Mouse (Mus musculus) liver, embryonic 12.5 days (tissue): Measurements from ENCODE around the gene Kcnh4. TPM values are rescaled to one million over a fixed set of nuclear protein-coding genes. Genes with fewer than 3 reads are reported as not detected.
A peak's percentile ranks its signal among the peaks of the same experiment; 100 is the strongest.

Source experiments
- ATAC-seq: fragments of 200-750 bp; cut with Nextera tagmentation; 2 replicates; pipeline ENCODE4 v1.8.0; 2017; ENCODE audit warnings: moderate number of reproducible peaks, mild to moderate bottlenecking, moderate library complexity
- H3K27ac ChIP-seq: fragments of 300-500 bp; sonication (generic); 2 replicates; pipeline ENCODE4 v1.5.1; 2016; ENCODE audit warnings: mild to moderate bottlenecking
- H3K27me3 ChIP-seq: fragments of 300-500 bp; sonication (generic); replicated peaks from 2 replicates; pipeline ENCODE4 v1.6.1; 2016; ENCODE audit warnings: mild to moderate bottlenecking, moderate library complexity
- H3K36me3 ChIP-seq: fragments of 300-500 bp; sonication (generic); 2 replicates; pipeline ENCODE4 v1.6.1; 2016; ENCODE audit warnings: mild to moderate bottlenecking, moderate library complexity
- H3K4me1 ChIP-seq: fragments of 300-500 bp; sonication (generic); 2 replicates; pipeline ENCODE4 v1.6.1; 2016
- H3K4me2 ChIP-seq: fragments of 300-500 bp; sonication (generic); 2 replicates; pipeline ENCODE4 v1.6.1; 2016; ENCODE audit warnings: mild to moderate bottlenecking, moderate library complexity
- H3K4me3 ChIP-seq: fragments of 300-500 bp; sonication (generic); 2 replicates; pipeline ENCODE4 v1.5.1; 2016; ENCODE audit warnings: mild to moderate bottlenecking, moderate library complexity
- H3K9ac ChIP-seq: fragments of 300-500 bp; sonication (generic); 2 replicates; pipeline ENCODE4 v1.6.1; 2016; ENCODE audit warnings: mild to moderate bottlenecking, moderate library complexity
- H3K9me3 ChIP-seq: fragments of 300-500 bp; sonication (generic); replicated peaks from 2 replicates; pipeline ENCODE4 v1.6.1; 2016; ENCODE audit warnings: mild to moderate bottlenecking, moderate library complexity
- WGBS: fragments of 180-500 bp; shearing (Covaris S2); methylation state at CpG from one replicate; pipeline ENCODE4 v1.1.7; 2016; ENCODE audit not compliant: insufficient replicate concordance; 5-methylcytosine and 5-hydroxymethylcytosine counted together
- polyA plus RNA-seq: library from polyadenylated mRNA; unstranded; fragments of >200 nt; fragmentation: Nextera tagmentation; extraction: Ambion mirVana; gene quantifications from 2 replicates; pipeline ENCODE4 v1.2.1, GENCODE M21; 2016

Gene Kcnh4
- polyA plus RNA-seq, 1 experiment from 2014 or later: not detected

DNA sequence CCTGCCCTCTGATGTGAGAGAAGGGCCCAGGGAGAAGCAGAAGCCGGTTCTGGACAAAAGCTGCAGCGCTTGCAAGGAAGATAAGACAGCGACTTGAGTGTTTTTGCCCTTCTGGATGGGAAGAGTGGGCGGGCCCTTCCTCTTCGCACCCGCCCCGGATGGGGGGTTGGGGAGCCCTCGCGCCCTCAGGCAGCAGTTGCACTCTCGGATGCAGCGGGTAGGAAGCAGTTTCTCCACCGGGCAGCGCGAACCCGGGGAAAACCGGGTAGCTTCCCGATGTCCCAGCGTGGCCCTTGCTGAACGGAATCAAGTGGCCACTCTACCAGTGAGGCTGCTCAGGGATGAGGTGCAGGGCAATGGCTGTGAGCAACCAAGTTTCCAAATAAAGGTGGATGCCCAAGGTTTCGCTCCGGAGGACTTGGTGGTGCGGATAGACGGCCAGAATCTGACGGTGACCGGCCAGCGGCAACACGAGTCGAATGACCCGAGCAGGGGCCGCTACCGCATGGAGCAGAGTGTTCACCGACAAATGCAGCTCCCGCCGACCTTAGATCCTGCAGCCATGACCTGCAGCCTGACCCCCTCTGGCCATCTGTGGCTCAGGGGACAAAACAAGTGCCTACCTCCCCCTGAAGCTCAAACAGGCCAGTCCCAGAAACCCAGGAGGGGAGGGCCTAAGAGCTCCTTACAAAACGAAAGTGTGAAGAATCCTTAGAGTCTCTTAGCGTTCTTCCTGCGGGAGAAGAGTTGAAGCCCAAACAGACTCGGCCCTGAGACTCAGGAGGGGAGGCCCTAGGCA is 45.8 kb downstream of the Kcnh4 start, which contains the start of gene Hspb9:
TSS of gene Hspb9 (plus strand) at position 116 of the 799 bp plus-strand sequence.
- WGBS: 3% methylated on average over 38 of the region's 38 CpGs

DNA sequence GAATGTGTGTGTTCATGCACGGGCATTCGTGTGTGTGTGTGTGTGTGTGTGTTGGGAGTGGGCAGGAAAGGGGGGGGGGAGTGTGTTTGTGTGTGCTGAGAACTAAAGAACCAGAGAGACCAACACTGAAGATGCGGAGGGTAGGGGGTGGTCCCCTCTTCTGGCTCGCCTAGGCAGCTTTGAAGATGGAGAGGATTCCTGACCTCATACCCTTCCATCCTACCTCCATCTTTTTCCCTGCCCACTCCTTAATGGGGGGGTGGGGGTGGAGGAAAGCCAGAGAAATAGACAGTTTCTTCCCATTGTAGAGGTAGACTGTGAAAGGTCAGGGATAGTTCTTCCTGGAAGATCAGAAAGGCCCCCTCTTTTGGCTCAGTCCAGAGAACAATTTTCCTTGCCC is 46.6 kb downstream of the Kcnh4 start:
- H3K4me2 ChIP-seq: peak overlapping the region; percentile 98
- peak overlapping the region; percentile 87 for H3K27ac ChIP-seq
- H3K9me3 ChIP-seq: no peaks in the 10 kb centered on the region
- peak overlapping the region; percentile 66 for H3K9ac ChIP-seq
- peaks cover 65% of the 10 kb centered on the region for H3K36me3 ChIP-seq
- ATAC-seq: no peak
- H3K4me3 ChIP-seq: peak overlapping the region; percentile 53
- H3K4me1 ChIP-seq: peaks cover 47% of the 10 kb centered on the region
- WGBS: 50% methylated on average over 4 of the region's 4 CpGs
- H3K27me3 ChIP-seq: no peaks in the 10 kb centered on the region

More for the DNA sequence above, 45.8 kb downstream of the Kcnh4 start, which contains the start of gene Hspb9:
- H3K9me3 ChIP-seq: no peaks in the 10 kb centered on the region
- H3K27me3 ChIP-seq: no peaks in the 10 kb centered on the region
- H3K9ac ChIP-seq: peak within 1 kb of the TSS; percentile 66
- ATAC-seq: peak; percentile 76
- H3K4me2 ChIP-seq: peak within 1 kb of the TSS; percentile 98
- peaks cover 47% of the 10 kb centered on the region for H3K4me1 ChIP-seq
- peaks cover 65% of the 10 kb centered on the region for H3K36me3 ChIP-seq
- peak within 1 kb of the TSS; percentile 89 for H3K4me3 ChIP-seq
- peak within 1 kb of the TSS; percentile 87 for H3K27ac ChIP-seq

DNA sequence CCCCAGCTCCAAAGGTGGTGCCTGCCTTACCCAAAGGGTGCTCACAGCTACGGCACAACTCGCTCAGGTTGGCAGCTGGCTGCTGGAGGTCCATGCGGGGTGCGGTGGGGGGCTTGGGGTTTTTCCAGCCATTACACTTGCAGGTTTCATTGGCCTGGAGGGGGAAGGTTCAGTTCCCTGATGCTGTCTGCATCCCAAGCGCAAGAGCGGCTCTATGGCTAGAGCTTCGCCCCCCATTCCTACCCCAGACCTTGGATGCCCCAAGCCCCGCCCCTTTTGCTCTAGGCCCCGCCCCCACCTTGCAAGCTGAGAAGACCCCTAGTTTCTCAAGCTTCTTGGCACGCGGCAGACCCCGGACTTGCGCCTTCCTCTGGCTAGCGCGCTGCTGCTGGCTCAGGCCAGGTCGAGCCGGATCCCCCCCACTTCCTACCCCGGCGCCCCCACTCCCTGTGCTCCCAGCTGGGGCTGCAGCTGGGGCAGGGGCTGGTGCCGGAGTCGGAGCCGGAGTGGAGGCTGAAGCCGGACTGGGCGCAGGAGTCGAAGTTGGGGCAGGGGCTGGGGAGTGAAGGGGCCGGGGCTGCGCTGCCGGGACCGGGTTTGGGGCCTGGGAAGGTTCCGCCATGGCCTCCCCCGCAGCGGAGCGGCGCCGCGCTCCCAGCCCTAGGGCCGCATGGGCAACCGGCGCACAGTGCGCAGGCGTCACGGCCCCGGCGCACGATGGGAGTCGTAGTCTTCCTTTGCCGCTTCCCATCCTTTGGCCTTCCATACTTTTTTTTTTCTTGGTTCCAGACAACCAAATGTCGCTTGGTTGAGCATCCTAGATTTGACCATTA is 47.7 kb downstream of the Kcnh4 start, which contains the start of gene Kat2a:
TSS of gene Kat2a (minus strand) at position 683 of the 833 bp plus-strand sequence.
- peak within 1 kb of the TSS; percentile 91 for H3K9ac ChIP-seq
- ATAC-seq: peak; percentile 67
- no peaks in the 10 kb centered on the region for H3K27me3 ChIP-seq
- peak within 1 kb of the TSS; percentile 87 for H3K27ac ChIP-seq
- peaks cover 47% of the 10 kb centered on the region for H3K4me1 ChIP-seq
- H3K36me3 ChIP-seq: peaks cover 65% of the 10 kb centered on the region
- H3K4me3 ChIP-seq: peak within 1 kb of the TSS; percentile 89
- no peaks in the 10 kb centered on the region for H3K9me3 ChIP-seq
- peak within 1 kb of the TSS; percentile 98 for H3K4me2 ChIP-seq
- 3% methylated on average over 48 of the region's 48 CpGs for WGBS

DNA sequence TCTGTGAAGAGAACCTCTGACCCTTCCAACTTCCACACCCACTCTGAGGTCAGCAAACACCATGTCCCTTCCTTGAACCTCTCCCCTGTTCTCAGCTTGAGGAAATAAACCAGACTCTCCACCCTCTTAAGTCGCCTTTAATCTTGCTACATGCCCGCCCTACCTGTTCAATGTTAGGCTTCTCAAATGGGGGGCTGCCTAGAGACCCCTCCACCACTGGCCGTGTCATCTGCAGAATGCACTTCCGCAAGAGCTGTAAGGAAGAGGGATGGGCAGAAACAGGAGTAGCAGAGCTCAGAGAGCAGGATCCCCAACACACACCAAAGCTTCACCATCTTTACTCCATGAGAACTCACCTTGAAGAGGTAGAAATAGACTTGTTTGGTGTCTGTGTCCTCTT is 48.8 kb downstream of the Kcnh4 start:
- Histone ChIP-seq H3K4me3 (no peak overlapping the region), H3K9me3 (no peaks in the 10 kb centered on the region), H3K27ac (no peak overlapping the region), H3K4me2 (no peak overlapping the region), H3K4me1 (peaks cover 47% of the 10 kb centered on the region), H3K27me3 (no peaks in the 10 kb centered on the region), H3K36me3 (peaks cover 65% of the 10 kb centered on the region), H3K9ac (no peak overlapping the region)
- WGBS: 73% methylated on average over 4 of the region's 4 CpGs
- no peak for ATAC-seq

DNA sequence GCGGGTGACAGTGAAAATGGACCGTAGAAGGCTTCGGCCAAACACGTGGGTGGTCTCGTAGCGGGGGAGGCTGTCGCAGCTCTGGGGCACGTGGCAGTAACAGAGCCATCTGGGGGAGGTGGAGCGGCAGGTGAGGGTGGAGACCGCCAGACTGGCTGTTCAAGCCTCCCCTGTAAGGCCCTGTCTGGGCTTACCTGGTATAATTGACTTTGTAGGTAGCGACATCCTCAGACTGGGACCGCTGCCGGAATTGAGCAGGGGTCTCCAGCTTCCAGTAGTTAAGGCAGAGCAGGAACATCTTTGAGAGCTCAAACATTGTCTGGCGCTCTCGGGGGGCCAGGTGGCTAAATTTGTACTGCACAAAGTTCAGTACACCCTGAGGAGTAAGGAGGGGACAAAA is 49.2 kb downstream of the Kcnh4 start:
- no peak for ATAC-seq
- H3K27me3 ChIP-seq: no peaks in the 10 kb centered on the region
- no peak overlapping the region for H3K4me3 ChIP-seq
- no peak overlapping the region for H3K27ac ChIP-seq
- no peaks in the 10 kb centered on the region for H3K9me3 ChIP-seq
- H3K4me2 ChIP-seq: no peak overlapping the region
- no peak overlapping the region for H3K9ac ChIP-seq
- 76% methylated on average over 15 of the region's 15 CpGs for WGBS
- H3K4me1 ChIP-seq: peaks cover 47% of the 10 kb centered on the region
- H3K36me3 ChIP-seq: peaks cover 65% of the 10 kb centered on the region

DNA sequence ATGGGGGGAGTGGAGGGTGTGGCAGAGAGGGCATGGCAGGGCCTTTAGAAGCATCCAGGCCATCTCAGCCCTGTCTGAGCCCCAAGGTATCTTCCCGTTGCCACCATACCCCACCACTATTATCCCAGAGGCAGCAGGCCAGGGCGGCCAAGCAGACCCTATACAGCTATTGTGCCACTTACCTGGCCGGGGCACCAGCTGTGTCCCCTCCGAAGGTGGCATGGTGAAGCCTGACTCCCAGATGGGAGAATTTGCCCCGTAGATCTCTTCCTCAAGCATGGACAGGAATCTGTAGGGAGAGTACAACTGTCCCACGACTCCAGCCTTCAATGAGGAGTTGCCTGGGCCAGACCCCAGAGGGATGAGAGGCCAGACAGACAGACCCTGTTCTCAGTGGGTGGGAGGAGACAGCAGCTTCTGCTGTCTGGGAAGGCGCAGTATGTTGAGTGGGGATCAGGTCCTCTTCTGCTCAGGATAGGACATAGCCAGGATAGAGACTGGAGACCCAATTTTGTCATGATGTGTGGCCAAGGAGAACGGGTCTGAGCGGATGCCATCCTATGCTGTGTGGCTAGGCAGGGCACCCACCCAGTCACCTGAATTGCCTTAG is 50.4 kb downstream of the Kcnh4 start:
- peaks cover 41% of the 10 kb centered on the region for H3K4me1 ChIP-seq
- H3K4me3 ChIP-seq: no peak overlapping the region
- H3K27ac ChIP-seq: no peak overlapping the region
- H3K27me3 ChIP-seq: no peaks in the 10 kb centered on the region
- WGBS: 84% methylated on average over 9 of the region's 9 CpGs
- H3K9me3 ChIP-seq: no peaks in the 10 kb centered on the region
- no peak overlapping the region for H3K9ac ChIP-seq
- no peak overlapping the region for H3K4me2 ChIP-seq
- peaks cover 66% of the 10 kb centered on the region for H3K36me3 ChIP-seq
- no peak for ATAC-seq

DNA sequence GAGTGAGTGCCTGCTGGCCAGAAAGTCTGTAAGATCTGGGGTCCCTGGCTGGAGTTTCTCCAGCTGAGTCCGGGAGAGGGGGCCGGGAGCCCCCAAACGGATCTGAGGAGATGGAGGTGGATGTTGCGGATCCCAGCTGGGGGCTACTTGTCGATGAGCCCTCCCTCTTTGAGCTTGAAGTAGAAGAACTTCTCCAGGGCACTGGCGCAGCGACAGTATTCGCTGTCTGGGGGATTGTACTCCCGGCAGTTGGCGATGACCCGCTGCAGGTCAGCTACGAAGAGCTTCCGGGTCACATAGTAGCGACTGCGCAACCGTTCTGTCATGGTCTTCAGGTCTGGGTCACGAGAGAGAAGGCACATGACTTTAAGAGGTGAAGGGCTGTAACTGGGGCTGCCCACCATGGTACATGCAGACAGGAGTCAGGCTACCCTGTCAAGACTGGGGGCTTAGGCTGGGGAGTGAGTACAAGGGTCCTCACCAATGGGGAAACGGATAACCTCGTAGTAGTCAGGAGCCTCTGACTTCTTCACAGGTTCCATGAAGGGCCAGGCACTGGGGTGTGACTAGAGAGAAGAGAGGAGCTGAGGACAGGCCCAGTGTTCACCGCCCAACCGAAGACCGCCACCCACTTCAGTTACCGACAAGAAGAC is 54.5 kb downstream of the Kcnh4 start:
- no peak for ATAC-seq
- no peak overlapping the region for H3K4me2 ChIP-seq
- no peaks in the 10 kb centered on the region for H3K27me3 ChIP-seq
- 86% methylated on average over 23 of the region's 23 CpGs for WGBS
- peaks cover 35% of the 10 kb centered on the region for H3K4me1 ChIP-seq
- H3K9me3 ChIP-seq: no peaks in the 10 kb centered on the region
- no peak overlapping the region for H3K4me3 ChIP-seq
- no peak overlapping the region for H3K27ac ChIP-seq
- H3K36me3 ChIP-seq: peaks cover 58% of the 10 kb centered on the region
- H3K9ac ChIP-seq: no peak overlapping the region

DNA sequence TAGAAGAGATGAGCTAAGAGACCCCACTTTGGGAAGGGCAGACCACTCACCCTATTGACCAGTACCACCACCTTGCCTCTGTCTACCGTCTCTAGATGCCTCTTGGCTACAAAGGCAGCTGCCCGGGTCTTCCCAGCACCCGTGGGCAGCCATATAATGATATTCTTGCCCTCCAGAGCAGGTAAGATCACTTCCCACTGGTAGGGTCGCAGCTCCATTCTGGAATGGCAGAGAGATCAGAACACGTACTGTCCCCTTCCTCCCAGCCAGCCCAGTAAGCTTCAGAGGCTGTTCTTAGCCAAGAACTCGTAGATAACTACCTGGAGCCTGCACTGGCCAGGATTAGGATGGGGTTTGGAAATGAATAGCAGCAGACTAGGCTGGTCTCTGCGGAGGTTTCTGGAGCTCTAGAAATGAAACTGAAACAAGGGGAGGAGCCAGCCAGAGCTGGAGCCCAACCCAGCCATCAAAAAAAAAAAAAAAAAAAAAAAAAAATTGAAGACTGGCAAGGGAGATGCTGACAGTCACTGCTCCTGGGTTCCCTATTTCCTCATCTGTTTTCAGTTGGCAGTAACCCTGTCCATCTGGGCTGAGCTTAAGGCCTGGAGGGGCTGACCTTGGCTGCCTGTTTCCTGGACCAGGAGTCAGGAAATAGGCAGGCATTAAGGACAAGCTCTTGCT is 55.8 kb downstream of the Kcnh4 start, which contains the start of gene Dhx58:
TSS of gene Dhx58 (minus strand) at position 421 of the 681 bp plus-strand sequence.
- Histone ChIP-seq H3K36me3 (peaks cover 45% of the 10 kb centered on the region), H3K9me3 (no peaks in the 10 kb centered on the region), H3K27ac (no peak within 1 kb of the TSS), H3K4me1 (peaks cover 35% of the 10 kb centered on the region), H3K27me3 (no peaks in the 10 kb centered on the region), H3K9ac (0 out of 2 replicates have a peak within 1 kb of the TSS, but pooled peaks have one; percentile 8), H3K4me2 (peak within 1 kb of the TSS; percentile 57), H3K4me3 (peak within 1 kb of the TSS; percentile 43)
- ATAC-seq: no peak
- 53% methylated on average over 7 of the region's 7 CpGs for WGBS

DNA sequence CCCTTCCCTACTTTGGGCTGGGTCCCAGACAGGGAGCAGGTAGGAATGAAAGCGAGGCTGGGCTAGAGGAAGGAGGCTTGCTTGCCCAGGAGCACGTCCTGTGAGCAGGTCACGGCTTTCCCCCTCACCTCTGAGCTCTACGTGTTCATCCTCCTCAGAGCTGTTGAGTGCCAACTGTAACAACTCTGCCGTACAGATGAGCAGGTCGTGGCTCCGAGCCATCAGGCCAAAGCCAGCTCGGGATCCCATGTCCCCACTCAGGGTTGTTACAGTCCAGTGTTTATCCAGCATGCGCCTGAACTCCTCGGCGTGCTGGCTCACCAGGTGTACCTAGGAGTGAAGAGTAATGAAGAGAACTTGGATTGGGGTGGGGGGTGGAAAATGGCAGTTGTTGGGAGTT is 56.4 kb downstream of the Kcnh4 start:
- Histone ChIP-seq H3K36me3 (peaks cover 39% of the 10 kb centered on the region), H3K27ac (no peak overlapping the region), H3K4me2 (peak overlapping the region; percentile 57), H3K4me3 (peak overlapping the region; percentile 43; the same call in 1 of the 2 replicates), H3K4me1 (peaks cover 35% of the 10 kb centered on the region), H3K27me3 (no peaks in the 10 kb centered on the region), H3K9me3 (no peaks in the 10 kb centered on the region), H3K9ac (0 out of 2 replicates have a peak overlapping the region, but pooled peaks have one; percentile 8)
- 54% methylated on average over 11 of the region's 11 CpGs for WGBS
- ATAC-seq: no peak

DNA sequence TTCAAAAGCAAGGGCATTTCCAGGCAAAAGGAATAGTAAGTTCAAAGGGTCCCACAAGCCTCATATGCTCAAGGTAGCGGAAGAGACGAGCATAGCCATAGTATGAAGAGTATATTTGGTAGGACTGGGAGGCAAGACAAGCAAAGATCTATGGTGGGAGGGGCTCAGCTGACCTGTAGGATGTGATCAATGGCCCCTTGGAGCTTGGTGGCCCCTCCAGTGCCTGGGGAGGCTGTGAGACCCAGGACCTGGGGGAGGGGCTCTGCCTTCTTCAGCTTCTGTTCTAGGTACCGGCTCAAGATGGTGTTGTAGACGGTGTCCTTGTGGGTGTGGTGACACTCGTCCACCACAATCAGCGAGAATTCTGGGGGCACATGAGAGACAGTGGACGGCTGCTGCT is 56.8 kb downstream of the Kcnh4 start:
- Histone ChIP-seq H3K4me3 (peak overlapping the region; percentile 43), H3K27me3 (no peaks in the 10 kb centered on the region), H3K9me3 (no peaks in the 10 kb centered on the region), H3K4me1 (peaks cover 35% of the 10 kb centered on the region), H3K27ac (no peak overlapping the region), H3K36me3 (peaks cover 35% of the 10 kb centered on the region), H3K9ac (peak overlapping the region; percentile 9; the same call in 1 of the 2 replicates), H3K4me2 (peak overlapping the region; percentile 57)
- ATAC-seq: no peak
- 31% methylated on average over 7 of the region's 7 CpGs for WGBS
